ENCODE assay signal across 10 mouse cellular contexts in genomic region chr3:143090886-143091285, GRCm38 (mm10).
DNase-seq lines count a peak whose midpoint lies in the region; ATAC-seq lines count a peak whose summit lies in the region.
"Had no signal": no experiment of that assay in that cellular context is flagged by ENCODE, and none has a peak within 500 bp of the region (broad histone marks: within the 10 kb centered on the region; RNA-seq: fewer than 3 reads in every experiment).

No protein-coding gene starts in this region.

- H3K4me1 ChIP-seq in neural tube, embryonic 11.5 days (ENCODE audit: control insufficient read depth, insufficient read depth, low read length), result 0 out of 2 replicates have a peak, but pooled peaks cover 4% of the 10 kb centered on the region
- H3K4me1 ChIP-seq in forebrain, embryonic 11.5 days (replicated peaks; ENCODE audit: control insufficient read depth, insufficient read depth, low read length), result no peaks in the 10 kb centered on the region
- H3K4me1 ChIP-seq: embryonic facial prominence, embryonic 15.5 days had no signal

- no peak for ATAC-seq in neural tube, embryonic 11.5 days (ENCODE audit: insufficient read depth, low FRiP score, low TSS enrichment)
- ATAC-seq in forebrain, embryonic 11.5 days (replicated peaks; ENCODE audit: low FRiP score), result no peak

- no peak overlapping the region for H3K4me3 ChIP-seq in neural tube, embryonic 11.5 days (ENCODE audit: low read depth, low read length)
- no peak overlapping the region for H3K4me3 ChIP-seq in forebrain, embryonic 11.5 days (ENCODE audit: low read depth, low read length)
- H3K4me3 ChIP-seq: embryonic facial prominence, embryonic 15.5 days had no signal

- intact Hi-C loops in heart, postnatal 25 days (cut with DNase I), result no loop called here

- no peak overlapping the region for H3K27ac ChIP-seq in neural tube, embryonic 11.5 days (ENCODE audit: low read depth, low read length)
- H3K27ac ChIP-seq in forebrain, embryonic 11.5 days (ENCODE audit: low read depth, low read length), result no peak overlapping the region
- H3K27ac ChIP-seq: embryonic facial prominence, embryonic 15.5 days; macrophage had no signal

- no peaks in the 10 kb centered on the region for H3K27me3 ChIP-seq in neural tube, embryonic 11.5 days (ENCODE audit: control insufficient read depth, insufficient read depth, low read length)
- H3K27me3 ChIP-seq in forebrain, embryonic 11.5 days (ENCODE audit: control insufficient read depth, insufficient read depth, low read length), result no peaks in the 10 kb centered on the region
- H3K27me3 ChIP-seq: embryonic facial prominence, embryonic 15.5 days had no signal

- H3K4me2 ChIP-seq in neural tube, embryonic 11.5 days (ENCODE audit: low read depth), result no peak overlapping the region
- no peak overlapping the region for H3K4me2 ChIP-seq in forebrain, embryonic 11.5 days (ENCODE audit: low read depth, low read length, severe bottlenecking)
- H3K4me2 ChIP-seq: embryonic facial prominence, embryonic 15.5 days had no signal

- no peaks in the 10 kb centered on the region for H3K36me3 ChIP-seq in neural tube, embryonic 11.5 days (ENCODE audit: control insufficient read depth, insufficient read depth, low read length)
- no peaks in the 10 kb centered on the region for H3K36me3 ChIP-seq in forebrain, embryonic 11.5 days (ENCODE audit: control insufficient read depth, insufficient read depth, low read length)
- H3K36me3 ChIP-seq: embryonic facial prominence, embryonic 15.5 days had no signal

- H3K9me3 ChIP-seq in neural tube, embryonic 11.5 days (ENCODE audit: control insufficient read depth, low read length), result no peaks in the 10 kb centered on the region
- no peaks in the 10 kb centered on the region for H3K9me3 ChIP-seq in forebrain, embryonic 11.5 days (ENCODE audit: control insufficient read depth, low read length)
- H3K9me3 ChIP-seq: embryonic facial prominence, embryonic 15.5 days had no signal

- WGBS in neural tube, embryonic 11.5 days, result 52% methylated on average over 9 of the region's 9 CpGs
- WGBS in forebrain, embryonic 11.5 days, result 73% methylated on average over 9 of the region's 9 CpGs

- no peak overlapping the region for H3K9ac ChIP-seq in neural tube, embryonic 11.5 days (ENCODE audit: low read length)
- H3K9ac ChIP-seq in forebrain, embryonic 11.5 days (ENCODE audit: low read length), result no peak overlapping the region
- H3K9ac ChIP-seq: embryonic facial prominence, embryonic 15.5 days had no signal

- DNase-seq in heart, adult 11 months, result peak; percentile 92
- DNase-seq in heart, postnatal 25 days (ENCODE audit: low spot score), result no peak
- DNase-seq in heart, adult 8-10 months (ENCODE audit: low spot score), result peak; percentile 31
- peak; percentile 43 for DNase-seq in kidney, adult 11 months
- DNase-seq in neural tube, embryonic 11.5 days (ENCODE audit: low spot score), result peak; percentile 37
- no peak for DNase-seq in forebrain, embryonic 11.5 days (ENCODE audit: low spot score)
- DNase-seq in B cell, adult 2 months, result no peak
- no peak for DNase-seq in thymus, postnatal 0 days (ENCODE audit: low spot score)

Comparison
In these comparisons a context has a peak if more than half of its experiments do, and no peak if none do; other contexts are left out.
1. DNase-seq: peak in heart, adult 11 months (single experiment), heart, adult 8-10 months (single experiment), kidney, adult 11 months (single experiment) and neural tube, embryonic 11.5 days (single experiment); none in heart, postnatal 25 days (single experiment), forebrain, embryonic 11.5 days (single experiment), B cell, adult 2 months (0 of 2) and thymus, postnatal 0 days (single experiment).